Mouse (Mus musculus) heart, embryonic 14.5 days (tissue): ENCODE data around the gene Rps6ka2. TPM values are rescaled to one million over a fixed set of nuclear protein-coding genes. Genes with fewer than 3 reads are reported as not detected.

ENCODE experiments used
- ATAC-seq: fragments of 200-750 bp; cut with Nextera tagmentation; 2 replicates; pipeline ENCODE4 v1.8.0; 2017; ENCODE audit warnings: low read depth, moderate TSS enrichment; ENCODE audit not compliant: insufficient number of reproducible peaks, insufficient read depth, low FRiP score
- H3K27ac ChIP-seq, 2 experiments: fragments of 200-500 bp in 1 of 2; fragments of 300-500 bp in 1 of 2; sonication (generic) in 1 of 2; replicated peaks in 1 of 2; 2 replicates each; pipeline ENCODE4 v1.5.1; 2012 to 2014; ENCODE audit warnings: low read depth in 2 of 2, low read length in 2 of 2, control low read depth in 1 of 2, mild to moderate bottlenecking in 1 of 2, mixed read lengths in 1 of 2; ENCODE audit not compliant: control insufficient read depth in 1 of 2, insufficient read depth in 1 of 2
- H3K27me3 ChIP-seq: fragments of 300-500 bp; sonication (generic); 2 replicates; pipeline ENCODE4 v1.6.1; 2014; ENCODE audit warnings: mild to moderate bottlenecking, low read length, control low read depth; ENCODE audit not compliant: control insufficient read depth, insufficient read depth
- H3K36me3 ChIP-seq: fragments of 300-500 bp; sonication (generic); 2 replicates; pipeline ENCODE4 v1.6.1; 2014; ENCODE audit warnings: mild to moderate bottlenecking, control low read depth, low read length, mixed read lengths; ENCODE audit not compliant: control insufficient read depth, insufficient read depth
- H3K4me1 ChIP-seq, 2 experiments: fragments of 200-500 bp in 1 of 2; fragments of 300-500 bp in 1 of 2; sonication (generic) in 1 of 2; 2 replicates each; pipeline ENCODE4 v1.6.1; 2012 to 2014; ENCODE audit warnings: low read length in 2 of 2, control low read depth in 1 of 2, mixed read lengths in 1 of 2; ENCODE audit not compliant: control insufficient read depth in 2 of 2, insufficient read depth in 2 of 2
- H3K4me2 ChIP-seq: fragments of 300-500 bp; sonication (generic); 2 replicates; pipeline ENCODE4 v1.6.1; 2014; ENCODE audit warnings: mild to moderate bottlenecking, low read length
- H3K4me3 ChIP-seq, 2 experiments: fragments of 200-500 bp in 1 of 2; fragments of 300-500 bp in 1 of 2; sonication (generic) in 1 of 2; 2 replicates each; pipeline ENCODE4 v1.5.1; 2012 to 2014; ENCODE audit warnings: low read length in 2 of 2, mild to moderate bottlenecking in 2 of 2, control low read depth in 1 of 2, low read depth in 1 of 2, moderate library complexity in 1 of 2; ENCODE audit not compliant: control insufficient read depth in 1 of 2, insufficient read depth in 1 of 2
- H3K9ac ChIP-seq: fragments of 300-500 bp; sonication (generic); 2 replicates; pipeline ENCODE4 v1.6.1; 2014; ENCODE audit warnings: mild to moderate bottlenecking, low read length
- H3K9me3 ChIP-seq: fragments of 300-500 bp; sonication (generic); 2 replicates; pipeline ENCODE4 v1.6.1; 2016; ENCODE audit warnings: low read length, control low read depth; ENCODE audit not compliant: control insufficient read depth
- WGBS: fragments of 180-500 bp; shearing (Covaris S2); extraction: QIAGEN DNeasy Blood & Tissue Kit; methylation state at CpG from one replicate; pipeline ENCODE4 v1.1.7; 2014; 5-methylcytosine and 5-hydroxymethylcytosine counted together
- polyA plus RNA-seq: library from polyadenylated mRNA; unstranded; fragments of >200 nt; fragmentation: Nextera tagmentation; extraction: Ambion mirVana; gene quantifications from 2 replicates; pipeline ENCODE4 v1.2.1, GENCODE M21; 2014

Rps6ka2 gene
- polyA plus RNA-seq, 1 experiment from 2014 or later: 43.7 TPM

DNA sequence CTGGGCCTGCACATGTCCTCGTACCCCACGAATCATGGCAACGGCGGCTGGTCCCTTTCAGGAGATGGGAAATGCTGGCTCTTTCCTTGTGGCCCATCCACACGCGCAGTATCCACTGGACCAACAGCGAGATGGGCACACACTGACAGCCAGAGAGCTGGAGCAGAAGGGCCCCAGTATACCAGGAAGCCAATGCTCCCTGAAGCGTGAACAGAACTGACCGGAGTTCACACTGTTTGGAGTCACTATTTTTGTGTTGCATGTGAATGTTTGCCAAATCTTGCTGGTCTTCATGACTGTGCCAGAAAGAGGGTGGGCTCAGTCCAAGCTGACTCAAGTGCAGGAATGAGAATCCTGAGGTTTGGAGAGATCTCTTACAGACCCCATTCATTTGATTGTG, 58.6 kb downstream of the Rps6ka2 start:
- no peak for ATAC-seq

DNA sequence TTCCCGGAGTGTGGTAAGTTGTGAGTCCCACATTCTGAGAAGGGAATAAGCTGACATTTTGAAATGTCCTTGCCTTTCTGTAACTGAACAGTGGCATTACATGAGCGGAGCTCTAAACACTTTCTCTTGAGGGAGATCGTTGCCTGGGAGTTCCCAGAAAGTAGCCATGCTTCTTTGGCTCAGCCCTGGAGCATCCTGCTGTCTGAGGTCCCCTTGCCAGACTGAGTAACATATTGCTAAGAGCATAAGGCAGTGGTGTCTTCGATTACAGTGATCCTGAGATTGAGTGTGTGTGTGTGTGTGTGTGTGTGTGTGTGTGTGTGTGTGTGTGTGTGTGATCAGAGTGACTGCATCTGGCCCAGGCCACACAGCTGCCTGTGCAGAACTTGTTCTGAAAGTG, 61.4 kb downstream of the Rps6ka2 start:
- H3K27me3 ChIP-seq: no peaks in the 10 kb centered on the region
- 83% methylated on average over 4 of the region's 4 CpGs for WGBS
- no peak overlapping the region for H3K27ac ChIP-seq
- ATAC-seq: no peak
- H3K4me1 ChIP-seq: peaks cover 11 to 13% of the 10 kb centered on the region in 2 experiments
- no peak overlapping the region for H3K9ac ChIP-seq
- no peak overlapping the region for H3K4me3 ChIP-seq
- peaks cover 17% of the 10 kb centered on the region for H3K36me3 ChIP-seq
- no peak overlapping the region for H3K4me2 ChIP-seq
- H3K9me3 ChIP-seq: no peaks in the 10 kb centered on the region

More for the DNA sequence above, 58.6 kb downstream of the Rps6ka2 start:
- Histone ChIP-seq H3K4me2 (no peak overlapping the region), H3K27me3 (no peaks in the 10 kb centered on the region), H3K9me3 (no peaks in the 10 kb centered on the region), H3K4me1 (peaks cover 11 to 13% of the 10 kb centered on the region in 2 experiments), H3K27ac (no peak overlapping the region), H3K36me3 (0 out of 2 replicates have a peak, but pooled peaks cover 8% of the 10 kb centered on the region), H3K4me3 (no peak overlapping the region), H3K9ac (no peak overlapping the region)
- WGBS: 88% methylated on average over 9 of the region's 9 CpGs

DNA sequence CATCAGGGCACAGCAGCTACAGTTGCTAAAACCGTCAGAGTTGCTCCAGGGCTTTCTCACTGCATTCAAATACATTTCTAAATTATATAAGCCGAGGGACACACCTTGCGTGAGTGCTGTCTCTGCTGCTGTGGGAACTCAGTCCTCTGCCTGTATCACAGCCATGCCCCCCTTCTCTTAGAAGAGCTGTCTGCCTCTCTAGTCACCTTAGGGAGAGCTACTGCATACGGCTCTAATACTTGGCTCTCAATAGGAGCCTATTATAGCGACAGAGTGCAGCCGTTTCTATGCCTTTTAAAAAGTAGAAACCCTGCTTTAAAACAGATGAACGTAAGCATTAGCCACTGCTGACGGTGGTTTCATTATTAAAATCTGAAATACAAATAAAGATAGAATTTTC, 61.9 kb downstream of the Rps6ka2 start:
- Histone ChIP-seq H3K27me3 (no peaks in the 10 kb centered on the region), H3K36me3 (peaks cover 22% of the 10 kb centered on the region), H3K9me3 (no peaks in the 10 kb centered on the region), H3K4me3 (no peak overlapping the region), H3K27ac (no peak overlapping the region), H3K4me1 (peaks cover 7 to 10% of the 10 kb centered on the region in 2 experiments), H3K9ac (no peak overlapping the region), H3K4me2 (no peak overlapping the region)
- no peak for ATAC-seq
- 84% methylated on average over 8 of the region's 8 CpGs for WGBS

- Histone ChIP-seq H3K9me3 (no peaks in the 10 kb centered on the region), H3K36me3 (peaks cover 23% of the 10 kb centered on the region), H3K4me1 (peaks cover under 1 to 6% of the 10 kb centered on the region in 2 experiments; a peak in 3 of 4 replicates), H3K27me3 (no peaks in the 10 kb centered on the region), H3K27ac (no peak overlapping the region), H3K4me3 (no peak overlapping the region), H3K9ac (no peak overlapping the region), H3K4me2 (no peak overlapping the region)
- 69% methylated on average over 7 of the region's 7 CpGs for WGBS
- no peak; the same call in 1 of the 2 replicates for ATAC-seq
Observed at GRCm38 (mm10) chr17:7232400-7232799, 62.5 kb downstream of the Rps6ka2 start.

GRCm38 (mm10) chr17:7233197-7233596, 63.3 kb downstream of the Rps6ka2 start:
- H3K36me3 ChIP-seq: peaks cover 30% of the 10 kb centered on the region

DNA sequence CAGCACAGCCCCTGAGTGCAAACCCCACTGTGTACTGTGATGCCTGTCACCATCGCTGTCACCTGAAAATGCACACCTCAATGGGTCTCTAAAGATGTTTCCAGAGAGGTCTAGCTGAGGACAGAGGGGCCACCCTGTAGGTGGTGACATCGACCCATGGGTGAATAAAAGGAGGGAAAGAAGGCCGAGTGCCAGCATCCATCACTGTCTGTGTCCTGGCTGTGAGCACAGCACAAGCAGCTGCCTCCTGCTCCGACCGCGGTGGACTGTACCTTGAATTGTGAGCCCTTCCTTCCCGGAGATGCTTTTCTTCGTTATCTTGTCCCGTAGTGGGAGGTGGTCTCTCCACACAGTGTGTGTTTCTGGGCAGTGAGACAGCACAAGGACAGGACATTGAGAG, 67.8 kb downstream of the Rps6ka2 start:
- H3K4me3 ChIP-seq: no peak overlapping the region
- 87% methylated on average over 9 of the region's 9 CpGs for WGBS
- no peak for ATAC-seq

More at GRCm38 (mm10) chr17:7233197-7233596, 63.3 kb downstream of the Rps6ka2 start:
- Histone ChIP-seq H3K4me3 (no peak overlapping the region), H3K9ac (no peak overlapping the region), H3K27me3 (no peaks in the 10 kb centered on the region), H3K9me3 (no peaks in the 10 kb centered on the region), H3K27ac (no peak overlapping the region), H3K4me2 (no peak overlapping the region), H3K4me1 (peaks cover 0 to 3% of the 10 kb centered on the region in 2 experiments; a peak in 2 of 4 replicates)
- no peak for ATAC-seq

GRCm38 (mm10) chr17:7238766-7239165, 68.9 kb downstream of the Rps6ka2 start:
- 65% methylated on average over 4 of the region's 4 CpGs for WGBS
- H3K4me1 ChIP-seq: no peaks in the 10 kb centered on the region; a peak in 1 of 4 replicates

More for the DNA sequence above, 67.8 kb downstream of the Rps6ka2 start:
- Histone ChIP-seq H3K36me3 (peaks cover 26% of the 10 kb centered on the region), H3K27ac (no peak overlapping the region), H3K4me2 (no peak overlapping the region), H3K9ac (no peak overlapping the region), H3K9me3 (no peaks in the 10 kb centered on the region), H3K4me1 (no peaks in the 10 kb centered on the region; a peak in 1 of 4 replicates), H3K27me3 (no peaks in the 10 kb centered on the region)

GRCm38 (mm10) chr17:7240526-7240925, 70.6 kb downstream of the Rps6ka2 start:
- Histone ChIP-seq H3K27me3 (no peaks in the 10 kb centered on the region), H3K4me1 (peaks cover 5 to 6% of the 10 kb centered on the region in 2 experiments), H3K36me3 (peaks cover 25% of the 10 kb centered on the region), H3K27ac (no peak overlapping the region), H3K9me3 (no peaks in the 10 kb centered on the region), H3K4me3 (no peak overlapping the region), H3K9ac (no peak overlapping the region), H3K4me2 (no peak overlapping the region)
- ATAC-seq: no peak
- WGBS: 76% methylated on average over 4 of the region's 4 CpGs

More at GRCm38 (mm10) chr17:7238766-7239165, 68.9 kb downstream of the Rps6ka2 start:
- Histone ChIP-seq H3K4me3 (no peak overlapping the region), H3K27me3 (no peaks in the 10 kb centered on the region), H3K27ac (no peak overlapping the region), H3K9ac (no peak overlapping the region), H3K9me3 (no peaks in the 10 kb centered on the region), H3K4me2 (no peak overlapping the region), H3K36me3 (peaks cover 26% of the 10 kb centered on the region)
- ATAC-seq: no peak
